Mouse (Mus musculus) testis, postnatal 10 days (tissue): ENCODE measurements around the gene Ang6.
"Not testable (repeated sequence)": the region's sequence is repeated elsewhere in the genome, so short reads cannot be mapped to it uniquely, and the experiment has no call there.

Experiments used
- DNase-seq: peaks from one replicate; pipeline ENCODE4 v3.0.0; 2021; ENCODE audit warnings: low spot score

Gene Ang6

GRCm38 (mm10) chr14:44002169-44002568, at the start of gene Ang6:
Gene Ang6, minus strand, starts transcription at chr14:44002269.
- DNase-seq, result no peak

- not testable (repeated sequence) for DNase-seq
Measured at GRCm38 (mm10) chr14:44046567-44046966, 44.5 kb upstream of the Ang6 start.

DNA sequence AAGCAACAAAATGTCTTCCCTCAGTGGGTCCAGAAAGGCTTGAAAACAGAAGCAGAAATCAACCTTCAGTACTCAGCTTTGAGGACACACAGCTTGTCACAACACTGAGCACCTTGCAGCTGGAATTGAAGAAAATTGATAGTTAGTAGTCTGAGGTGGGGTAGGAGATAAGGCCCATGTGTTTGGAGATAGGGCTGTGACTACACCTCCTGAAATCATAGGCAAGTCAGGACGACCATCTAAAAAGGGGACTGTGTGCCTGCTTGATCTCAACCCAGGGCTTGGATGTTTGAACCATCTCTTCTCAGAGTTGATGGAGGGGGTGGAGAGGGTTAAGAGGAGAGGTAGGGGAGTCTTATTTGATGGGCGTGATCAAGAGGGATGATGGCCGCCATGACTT, 29.8 kb upstream of the Ang6 start:
- DNase-seq, result not testable (repeated sequence)

DNA sequence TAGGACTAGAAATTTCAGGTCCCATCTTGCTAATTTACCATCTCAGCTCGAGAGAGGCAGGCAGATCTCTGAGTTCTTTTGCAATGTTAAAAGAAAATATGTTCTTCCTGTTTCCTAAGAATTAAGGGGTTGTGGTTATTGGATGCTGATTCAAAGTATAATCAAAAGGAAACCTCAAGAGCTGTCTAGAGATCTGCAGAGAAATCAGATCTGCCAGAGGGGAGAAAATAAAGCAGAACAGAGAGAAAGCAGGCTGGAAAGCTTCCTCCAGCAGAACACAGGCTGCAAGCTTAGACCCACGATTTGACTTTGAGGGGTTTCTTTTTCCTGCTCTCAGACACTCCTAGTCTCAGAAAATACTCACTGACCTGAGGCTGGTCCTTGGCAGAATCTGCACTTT, 7.6 kb upstream of the Ang6 start:
- not testable (repeated sequence) for DNase-seq

- not testable (repeated sequence) for DNase-seq
Measured at GRCm38 (mm10) chr14:44008021-44008420, 6.0 kb upstream of the Ang6 start.

- no peak for DNase-seq
Measured at GRCm38 (mm10) chr14:44001600-44001999, 469 bp downstream of the Ang6 start.

GRCm38 (mm10) chr14:43998455-43999000, 3.5 kb downstream of the Ang6 start:
- not testable (repeated sequence) for DNase-seq

DNA sequence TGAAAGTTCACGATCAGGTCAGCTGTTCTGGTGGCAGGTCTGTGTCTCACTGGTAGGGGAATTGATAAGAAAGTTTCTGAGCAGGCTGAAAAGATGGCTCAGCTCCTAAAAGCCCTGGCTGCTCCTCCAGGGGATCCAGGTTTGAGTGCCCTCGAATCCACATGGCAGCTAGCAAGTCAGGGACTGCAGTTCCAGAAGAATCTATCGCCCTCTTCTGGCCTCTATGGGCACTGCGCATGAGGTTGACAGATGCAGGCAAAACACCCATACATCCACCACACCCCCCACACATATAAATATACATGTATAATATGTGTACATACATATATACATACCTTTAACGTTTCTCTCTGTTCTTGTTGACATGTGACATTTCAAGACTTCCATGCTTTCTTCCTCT, 14.7 kb downstream of the Ang6 start:
- DNase-seq, result peak; percentile 82

GRCm38 (mm10) chr14:43986147-43986546, 15.9 kb downstream of the Ang6 start:
- DNase-seq, result no peak

GRCm38 (mm10) chr14:43983897-43984296, 18.2 kb downstream of the Ang6 start:
- peak; percentile 79 for DNase-seq

GRCm38 (mm10) chr14:43983454-43983853, 18.6 kb downstream of the Ang6 start:
- no peak for DNase-seq

- DNase-seq, result not testable (repeated sequence)
Measured at GRCm38 (mm10) chr14:43956769-43957168, 45.3 kb downstream of the Ang6 start, which contains the start of gene Ang5. Gene Ang5, plus strand, starts transcription at chr14:43957069.

DNA sequence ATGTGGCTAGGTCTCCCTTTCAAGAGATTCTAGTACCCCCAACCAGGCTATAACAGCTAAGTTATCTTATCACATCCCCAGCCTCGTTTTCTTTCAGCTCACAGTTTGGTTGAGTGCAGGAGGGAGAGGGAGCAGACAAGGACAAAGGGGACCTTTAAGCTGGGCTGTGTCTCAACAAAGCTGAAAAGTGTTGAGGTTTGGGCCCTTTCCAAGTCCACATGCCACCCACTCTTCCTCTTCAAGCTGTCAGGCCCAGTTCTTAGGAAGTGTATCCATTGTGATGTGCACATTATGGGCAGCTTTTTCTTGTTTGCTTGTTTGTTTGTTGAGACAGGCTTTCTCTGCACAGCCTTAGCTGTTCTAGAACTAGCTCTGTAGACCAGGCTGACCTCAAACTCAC, 47.0 kb downstream of the Ang6 start:
- DNase-seq, result not testable (repeated sequence)

DNA sequence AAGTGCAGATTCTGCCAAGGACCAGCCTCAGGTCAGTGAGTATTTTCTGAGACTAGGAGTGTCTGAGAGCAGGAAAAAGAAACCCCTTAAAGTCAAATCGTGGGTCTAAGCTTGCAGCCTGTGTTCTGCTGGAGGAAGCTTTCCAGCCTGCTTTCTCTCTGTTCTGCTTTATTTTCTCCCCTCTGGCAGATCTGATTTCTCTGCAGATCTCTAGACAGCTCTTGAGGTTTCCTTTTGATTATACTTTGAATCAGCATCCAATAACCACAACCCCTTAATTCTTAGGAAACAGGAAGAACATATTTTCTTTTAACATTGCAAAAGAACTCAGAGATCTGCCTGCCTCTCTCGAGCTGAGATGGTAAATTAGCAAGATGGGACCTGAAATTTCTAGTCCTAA, 48.7 kb downstream of the Ang6 start:
- DNase-seq, result not testable (repeated sequence)
